Mouse (Mus musculus): Measurements from ENCODE around the gene Pan3.
"Not testable (repeated sequence)": the region's sequence is repeated elsewhere in the genome, so short reads cannot be mapped to it uniquely, and the experiment has no call there.

The Pan3 gene

GRCm38 (mm10) chr5:147557641-147558040, 127.7 kb downstream of the Pan3 start:
- DNase-seq (ENCODE audit: low spot score) = not testable (repeated sequence)

GRCm38 (mm10) chr5:147563511-147564139, 133.7 kb downstream of the Pan3 start:
- no peak for DNase-seq (ENCODE audit: low spot score)

GRCm38 (mm10) chr5:147564140-147564590, 134.2 kb downstream of the Pan3 start:
- no peak for DNase-seq (ENCODE audit: low spot score)

GRCm38 (mm10) chr5:147565444-147565843, 135.5 kb downstream of the Pan3 start:
- no peak for DNase-seq (ENCODE audit: low spot score)

- DNase-seq (ENCODE audit: low spot score) = no peak
These were observed 136.4 kb downstream of the Pan3 start for GRCm38 (mm10) chr5:147566335-147566734.

- DNase-seq (ENCODE audit: low spot score) = no peak
These were observed 142.7 kb downstream of the Pan3 start for GRCm38 (mm10) chr5:147572695-147573094.

- DNase-seq (ENCODE audit: low spot score) = no peak
These were observed 143.6 kb downstream of the Pan3 start for GRCm38 (mm10) chr5:147573555-147573954.

- DNase-seq (ENCODE audit: low spot score) = no peak
These were observed 144.6 kb downstream of the Pan3 start for GRCm38 (mm10) chr5:147574517-147574916.

- no peak for DNase-seq (ENCODE audit: low spot score)
These were observed 147.0 kb downstream of the Pan3 start for GRCm38 (mm10) chr5:147577003-147577402.

GRCm38 (mm10) chr5:147579148-147579547, 149.2 kb downstream of the Pan3 start:
- DNase-seq (ENCODE audit: low spot score) = no peak

GRCm38 (mm10) chr5:147579691-147580090, 149.7 kb downstream of the Pan3 start:
- no peak for DNase-seq (ENCODE audit: low spot score)

GRCm38 (mm10) chr5:147580181-147580580, 150.2 kb downstream of the Pan3 start:
- DNase-seq (ENCODE audit: low spot score) = no peak

GRCm38 (mm10) chr5:147583702-147584298, 153.8 kb downstream of the Pan3 start:
- DNase-seq (ENCODE audit: low spot score) = peak; percentile 85

- no peak for DNase-seq (ENCODE audit: low spot score)
These were observed 154.7 kb downstream of the Pan3 start for GRCm38 (mm10) chr5:147584648-147585047.

GRCm38 (mm10) chr5:147585070-147585469, 155.1 kb downstream of the Pan3 start:
- DNase-seq (ENCODE audit: low spot score) = no peak

- DNase-seq (ENCODE audit: low spot score) = no peak
These were observed 159.9 kb downstream of the Pan3 start for GRCm38 (mm10) chr5:147589814-147590213.

- no peak for DNase-seq (ENCODE audit: low spot score)
These were observed 167.9 kb downstream of the Pan3 start for GRCm38 (mm10) chr5:147597825-147598224.
